Mouse (Mus musculus): Measurements from ENCODE around the gene Ldb3. TPM values are rescaled to one million over a fixed set of nuclear protein-coding genes. Genes with fewer than 3 reads are reported as not detected.
A peak's percentile ranks its signal among the peaks of the same experiment; 100 is the strongest.

Ldb3 gene
- polyA plus RNA-seq, 1 experiment from 2014 or later, result 1.3 TPM

GRCm38 (mm10) chr14:34508187-34508840, 80.2 kb downstream of the Ldb3 start:
- Histone ChIP-seq H3K9me3 (ENCODE audit: control insufficient read depth, low read depth, low read length) (no peaks in the 10 kb centered on the region), H3K4me1 (ENCODE audit: control insufficient read depth, insufficient read depth, low read length) (peaks cover 23% of the 10 kb centered on the region), H3K4me2 (replicated peaks; ENCODE audit: low read depth, low read length) (no peak overlapping the region), H3K27me3 (ENCODE audit: control insufficient read depth, insufficient read depth, low read length) (no peaks in the 10 kb centered on the region), H3K36me3 (ENCODE audit: control insufficient read depth, insufficient read depth, low read length) (no peaks in the 10 kb centered on the region), H3K27ac (ENCODE audit: low read length) (no peak overlapping the region), H3K4me3 (ENCODE audit: low read depth, low read length) (no peak overlapping the region), H3K9ac (replicated peaks; ENCODE audit: low read depth, low read length) (no peak overlapping the region)
- ATAC-seq (ENCODE audit: insufficient number of reproducible peaks, insufficient read depth, low FRiP score, low read depth), result no peak
- 34% methylated on average over 4 of the region's 4 CpGs for WGBS

DNA sequence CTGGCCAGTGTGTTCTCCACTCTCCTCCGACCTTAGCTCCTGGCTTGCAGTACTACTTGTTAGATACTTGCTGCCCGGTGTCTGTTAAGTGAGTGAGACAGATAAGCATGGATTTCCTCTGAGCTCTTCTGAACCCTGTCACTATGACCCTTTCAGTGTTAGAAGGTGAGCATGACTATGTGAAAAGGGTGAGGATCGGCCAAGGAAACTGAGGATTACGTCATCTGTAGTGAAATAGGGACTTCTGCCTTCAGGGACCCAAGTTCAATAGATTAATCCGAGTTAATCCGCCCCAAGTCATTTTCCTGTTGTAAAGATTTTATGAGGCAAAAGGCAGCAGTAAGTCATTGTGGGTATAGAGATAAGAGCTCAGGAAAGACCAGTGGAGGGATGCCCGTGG, 83.2 kb downstream of the Ldb3 start:
- Histone ChIP-seq H3K4me1 (ENCODE audit: control insufficient read depth, insufficient read depth, low read length) (peaks cover 20% of the 10 kb centered on the region), H3K27me3 (ENCODE audit: control insufficient read depth, insufficient read depth, low read length) (no peaks in the 10 kb centered on the region), H3K36me3 (ENCODE audit: control insufficient read depth, insufficient read depth, low read length) (no peaks in the 10 kb centered on the region), H3K9me3 (ENCODE audit: control insufficient read depth, low read depth, low read length) (no peaks in the 10 kb centered on the region), H3K4me3 (ENCODE audit: low read depth, low read length) (no peak overlapping the region), H3K27ac (ENCODE audit: low read length) (no peak overlapping the region), H3K4me2 (replicated peaks; ENCODE audit: low read depth, low read length) (no peak overlapping the region), H3K9ac (replicated peaks; ENCODE audit: low read depth, low read length) (no peak overlapping the region)
- WGBS, result 69% methylated on average over 7 of the region's 7 CpGs
- ATAC-seq (ENCODE audit: insufficient number of reproducible peaks, insufficient read depth, low FRiP score, low read depth), result no peak

DNA sequence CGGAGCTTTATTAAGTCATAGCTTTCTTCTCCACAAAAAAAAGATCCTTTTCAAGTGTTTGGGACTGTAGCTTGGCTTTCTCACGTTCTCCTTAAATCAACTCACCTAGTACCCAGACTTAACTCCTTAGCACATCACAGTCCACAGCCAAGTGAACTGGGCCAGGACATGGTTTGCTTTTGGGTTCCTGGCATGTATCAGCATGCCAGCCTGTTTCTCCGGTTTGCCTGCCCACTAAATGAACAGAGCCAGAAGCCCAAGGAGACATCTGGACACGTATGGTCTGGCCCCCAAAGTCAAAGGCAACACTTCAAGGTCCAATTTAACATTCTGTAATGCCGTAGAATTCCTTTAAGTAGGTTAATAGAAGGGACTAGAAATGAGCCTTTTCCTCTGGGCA, 84.1 kb downstream of the Ldb3 start:
- Histone ChIP-seq H3K27me3 (ENCODE audit: control insufficient read depth, insufficient read depth, low read length) (no peaks in the 10 kb centered on the region), H3K36me3 (ENCODE audit: control insufficient read depth, insufficient read depth, low read length) (no peaks in the 10 kb centered on the region), H3K9ac (replicated peaks; ENCODE audit: low read depth, low read length) (no peak overlapping the region), H3K4me3 (ENCODE audit: low read depth, low read length) (no peak overlapping the region), H3K4me1 (ENCODE audit: control insufficient read depth, insufficient read depth, low read length) (peaks cover 28% of the 10 kb centered on the region), H3K27ac (ENCODE audit: low read length) (no peak overlapping the region), H3K4me2 (replicated peaks; ENCODE audit: low read depth, low read length) (no peak overlapping the region), H3K9me3 (ENCODE audit: control insufficient read depth, low read depth, low read length) (no peaks in the 10 kb centered on the region)
- ATAC-seq (ENCODE audit: insufficient number of reproducible peaks, insufficient read depth, low FRiP score, low read depth), result no peak
- 73% methylated on average over 5 of the region's 5 CpGs for WGBS

DNA sequence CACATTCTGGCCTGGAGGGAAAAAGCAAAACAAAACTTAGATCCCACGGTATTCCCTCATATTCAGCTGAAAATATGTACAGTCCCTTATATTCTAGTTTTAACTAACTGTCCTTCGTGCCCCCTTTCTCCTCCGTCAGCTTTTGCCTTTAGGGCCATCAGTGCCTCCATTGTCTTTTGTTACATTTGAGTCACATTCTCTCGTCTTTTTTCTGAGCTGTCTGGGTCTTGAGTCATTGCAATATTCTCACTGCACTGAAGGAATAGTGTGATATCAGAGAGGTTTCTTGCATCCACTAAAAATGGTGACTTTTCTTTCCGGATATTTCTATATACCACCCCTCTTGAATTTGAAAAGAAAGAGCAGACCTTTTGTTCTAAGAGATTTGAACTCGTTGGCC, 84.7 kb downstream of the Ldb3 start:
- Histone ChIP-seq H3K9me3 (ENCODE audit: control insufficient read depth, low read depth, low read length) (no peaks in the 10 kb centered on the region), H3K27me3 (ENCODE audit: control insufficient read depth, insufficient read depth, low read length) (no peaks in the 10 kb centered on the region), H3K9ac (replicated peaks; ENCODE audit: low read depth, low read length) (peak overlapping the region; percentile 98; the same call in 1 of the 2 replicates), H3K4me1 (ENCODE audit: control insufficient read depth, insufficient read depth, low read length) (peaks cover 25% of the 10 kb centered on the region), H3K36me3 (ENCODE audit: control insufficient read depth, insufficient read depth, low read length) (no peaks in the 10 kb centered on the region), H3K4me3 (ENCODE audit: low read depth, low read length) (peak overlapping the region; percentile 96), H3K4me2 (replicated peaks; ENCODE audit: low read depth, low read length) (peak overlapping the region; percentile 58), H3K27ac (ENCODE audit: low read length) (peak overlapping the region; percentile 99)
- no peak for ATAC-seq (ENCODE audit: insufficient number of reproducible peaks, insufficient read depth, low FRiP score, low read depth)
- WGBS, result 52% methylated on average over 6 of the region's 6 CpGs

GRCm38 (mm10) chr14:34503325-34503647, 85.2 kb downstream of the Ldb3 start, which contains the start of gene Bmpr1a:
Bmpr1a (minus strand) TSS chr14:34503341.
- ATAC-seq (ENCODE audit: insufficient number of reproducible peaks, insufficient read depth, low FRiP score, low read depth), result no peak
- H3K27me3 ChIP-seq (ENCODE audit: control insufficient read depth, insufficient read depth, low read length), result no peaks in the 10 kb centered on the region
- peak within 1 kb of the TSS; percentile 98 for H3K9ac ChIP-seq (replicated peaks; ENCODE audit: low read depth, low read length)
- 3% methylated on average over 15 of the region's 15 CpGs for WGBS
- H3K4me2 ChIP-seq (replicated peaks; ENCODE audit: low read depth, low read length), result peak within 1 kb of the TSS; percentile 58
- peaks cover 24% of the 10 kb centered on the region; the same call in 1 of the 2 replicates for H3K4me1 ChIP-seq (ENCODE audit: control insufficient read depth, insufficient read depth, low read length)
- H3K4me3 ChIP-seq (ENCODE audit: low read depth, low read length), result peak within 1 kb of the TSS; percentile 96
- H3K27ac ChIP-seq (ENCODE audit: low read length), result peak within 1 kb of the TSS; percentile 99
- H3K9me3 ChIP-seq (ENCODE audit: control insufficient read depth, low read depth, low read length), result no peaks in the 10 kb centered on the region
- H3K36me3 ChIP-seq (ENCODE audit: control insufficient read depth, insufficient read depth, low read length), result no peaks in the 10 kb centered on the region

- ATAC-seq (ENCODE audit: insufficient number of reproducible peaks, insufficient read depth, low FRiP score, low read depth), result peak; percentile 88
- Histone ChIP-seq H3K9me3 (ENCODE audit: control insufficient read depth, low read depth, low read length) (no peaks in the 10 kb centered on the region), H3K4me1 (ENCODE audit: control insufficient read depth, insufficient read depth, low read length) (peaks cover 19% of the 10 kb centered on the region; the same call in 1 of the 2 replicates), H3K4me3 (ENCODE audit: low read depth, low read length) (peak overlapping the region; percentile 96), H3K27ac (ENCODE audit: low read length) (peak overlapping the region; percentile 99), H3K36me3 (ENCODE audit: control insufficient read depth, insufficient read depth, low read length) (no peaks in the 10 kb centered on the region), H3K9ac (replicated peaks; ENCODE audit: low read depth, low read length) (peak overlapping the region; percentile 98), H3K27me3 (ENCODE audit: control insufficient read depth, insufficient read depth, low read length) (no peaks in the 10 kb centered on the region), H3K4me2 (replicated peaks; ENCODE audit: low read depth, low read length) (peak overlapping the region; percentile 58)
- WGBS, result under 1% methylated on average over 82 of the region's 115 CpGs
Measured at GRCm38 (mm10) chr14:34502475-34503324, 85.8 kb downstream of the Ldb3 start.

GRCm38 (mm10) chr14:34501804-34502474, 86.5 kb downstream of the Ldb3 start:
- H3K4me1 ChIP-seq (ENCODE audit: control insufficient read depth, insufficient read depth, low read length), result peaks cover 23% of the 10 kb centered on the region; the same call in 1 of the 2 replicates
- no peaks in the 10 kb centered on the region for H3K9me3 ChIP-seq (ENCODE audit: control insufficient read depth, low read depth, low read length)
- peak overlapping the region; percentile 99 for H3K27ac ChIP-seq (ENCODE audit: low read length)
- H3K27me3 ChIP-seq (ENCODE audit: control insufficient read depth, insufficient read depth, low read length), result no peaks in the 10 kb centered on the region
- no peaks in the 10 kb centered on the region for H3K36me3 ChIP-seq (ENCODE audit: control insufficient read depth, insufficient read depth, low read length)
- H3K4me2 ChIP-seq (replicated peaks; ENCODE audit: low read depth, low read length), result peak overlapping the region; percentile 58
- peak overlapping the region; percentile 96 for H3K4me3 ChIP-seq (ENCODE audit: low read depth, low read length)
- ATAC-seq (ENCODE audit: insufficient number of reproducible peaks, insufficient read depth, low FRiP score, low read depth), result no peak; the same call in 1 of the 2 replicates
- WGBS, result under 1% methylated on average over 55 of the region's 77 CpGs
- H3K9ac ChIP-seq (replicated peaks; ENCODE audit: low read depth, low read length), result peak overlapping the region; percentile 98

DNA sequence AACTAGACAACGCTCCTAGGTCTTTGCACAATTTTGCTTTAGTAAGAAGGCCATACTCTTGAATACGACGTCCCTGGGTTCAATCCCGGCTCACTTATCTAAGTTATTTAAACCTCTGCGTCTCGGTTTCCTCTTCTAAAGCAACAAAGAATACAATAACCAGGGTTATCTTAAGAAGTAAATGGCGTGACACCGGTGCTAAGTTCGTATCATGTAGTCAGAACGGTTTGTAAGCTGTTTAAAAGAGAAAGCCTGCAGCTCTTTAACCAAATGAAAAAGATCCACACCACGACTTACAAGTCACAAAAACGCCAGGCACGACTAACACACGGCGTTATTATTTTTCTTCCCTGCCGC, 87.1 kb downstream of the Ldb3 start:
- no peak for ATAC-seq (ENCODE audit: insufficient number of reproducible peaks, insufficient read depth, low FRiP score, low read depth)
- H3K27me3 ChIP-seq (ENCODE audit: control insufficient read depth, insufficient read depth, low read length), result no peaks in the 10 kb centered on the region
- WGBS, result under 1% methylated on average over 16 of the region's 16 CpGs
- H3K36me3 ChIP-seq (ENCODE audit: control insufficient read depth, insufficient read depth, low read length), result no peaks in the 10 kb centered on the region
- H3K9me3 ChIP-seq (ENCODE audit: control insufficient read depth, low read depth, low read length), result no peaks in the 10 kb centered on the region
- H3K4me3 ChIP-seq (ENCODE audit: low read depth, low read length), result peak overlapping the region; percentile 96
- H3K9ac ChIP-seq (replicated peaks; ENCODE audit: low read depth, low read length), result peak overlapping the region; percentile 98
- H3K4me1 ChIP-seq (ENCODE audit: control insufficient read depth, insufficient read depth, low read length), result peaks cover 26% of the 10 kb centered on the region
- peak overlapping the region; percentile 58 for H3K4me2 ChIP-seq (replicated peaks; ENCODE audit: low read depth, low read length)
- peak overlapping the region; percentile 99 for H3K27ac ChIP-seq (ENCODE audit: low read length)

All from stomach, embryonic 14.5 days (tissue).